Mouse (Mus musculus) hindbrain, embryonic 16.5 days (tissue): ENCODE measurements around the gene 1700034J05Rik. TPM values are rescaled to one million over a fixed set of nuclear protein-coding genes. Genes with fewer than 3 reads are reported as not detected.

Experiments used
- ATAC-seq: fragments of 200-750 bp; cut with Nextera tagmentation; 2 replicates; pipeline ENCODE4 v1.8.0; 2017; ENCODE audit warnings: moderate TSS enrichment, moderate library complexity
- H3K27ac ChIP-seq: fragments of 300-500 bp; sonication (generic); 2 replicates; pipeline ENCODE4 v1.5.1; 2014; ENCODE audit warnings: low read depth, mild to moderate bottlenecking, control low read depth, low read length, moderate library complexity
- H3K27me3 ChIP-seq: fragments of 300-500 bp; sonication (generic); replicated peaks from 2 replicates; pipeline ENCODE4 v1.6.1; 2014; ENCODE audit warnings: low read length; ENCODE audit not compliant: control insufficient read depth, insufficient read depth
- H3K36me3 ChIP-seq: fragments of 300-500 bp; sonication (generic); 2 replicates; pipeline ENCODE4 v1.6.1; 2014; ENCODE audit warnings: mild to moderate bottlenecking, low read length, moderate library complexity, mixed read lengths; ENCODE audit not compliant: control insufficient read depth, insufficient read depth
- H3K4me1 ChIP-seq: fragments of 300-500 bp; sonication (generic); 2 replicates; pipeline ENCODE4 v1.6.1; 2014; ENCODE audit warnings: low read depth, low read length; ENCODE audit not compliant: control insufficient read depth, insufficient read depth
- H3K4me2 ChIP-seq: fragments of 300-500 bp; sonication (generic); 2 replicates; pipeline ENCODE4 v1.6.1; 2014; ENCODE audit warnings: mild to moderate bottlenecking, low read length, control low read depth, moderate library complexity
- H3K4me3 ChIP-seq: fragments of 300-500 bp; sonication (generic); 2 replicates; pipeline ENCODE4 v1.5.1; 2014; ENCODE audit warnings: mild to moderate bottlenecking, low read length, control low read depth, moderate library complexity
- H3K9ac ChIP-seq: fragments of 300-500 bp; sonication (generic); 2 replicates; pipeline ENCODE4 v1.6.1; 2014; ENCODE audit warnings: low read depth, mild to moderate bottlenecking, control low read depth, low read length, moderate library complexity
- H3K9me3 ChIP-seq: fragments of 300-500 bp; sonication (generic); 2 replicates; pipeline ENCODE4 v1.6.1; 2014; ENCODE audit warnings: mild to moderate bottlenecking, low read length, moderate library complexity; ENCODE audit not compliant: control insufficient read depth
- WGBS: fragments of 180-500 bp; shearing (Covaris S2); extraction: QIAGEN DNeasy Blood & Tissue Kit; methylation state at CpG from one replicate; pipeline ENCODE4 v1.1.7; 2014; 5-methylcytosine and 5-hydroxymethylcytosine counted together
- polyA plus RNA-seq: library from polyadenylated mRNA; unstranded; fragments of >200 nt; fragmentation: Nextera tagmentation; extraction: Ambion mirVana; gene quantifications from 2 replicates; pipeline ENCODE4 v1.2.1, GENCODE M21; 2015

1700034J05Rik gene
- polyA plus RNA-seq, 1 experiment from 2014 or later, result 0.05 TPM

- Histone ChIP-seq H3K4me2 (no peak overlapping the region), H3K9me3 (no peaks in the 10 kb centered on the region), H3K27me3 (no peaks in the 10 kb centered on the region), H3K9ac (no peak overlapping the region), H3K4me1 (peaks cover 3% of the 10 kb centered on the region; the same call in 1 of the 2 replicates), H3K27ac (no peak overlapping the region), H3K36me3 (no peaks in the 10 kb centered on the region), H3K4me3 (no peak overlapping the region)
- no peak for ATAC-seq
- 49% methylated on average over 4 of the region's 4 CpGs for WGBS
Observed at GRCm38 (mm10) chr6:146944830-146945229, 9.4 kb downstream of the 1700034J05Rik start.

- Histone ChIP-seq H3K4me1 (peaks cover 3% of the 10 kb centered on the region; the same call in 1 of the 2 replicates), H3K27me3 (no peaks in the 10 kb centered on the region)
Observed at GRCm38 (mm10) chr6:146944009-146944408, 10.2 kb downstream of the 1700034J05Rik start.

GRCm38 (mm10) chr6:146941505-146942275, 12.5 kb downstream of the 1700034J05Rik start:
- WGBS, result 83% methylated on average over 7 of the region's 7 CpGs
- Histone ChIP-seq H3K36me3 (no peaks in the 10 kb centered on the region), H3K4me1 (peaks cover 3% of the 10 kb centered on the region; the same call in 1 of the 2 replicates), H3K4me3 (no peak overlapping the region), H3K9me3 (no peaks in the 10 kb centered on the region), H3K27me3 (no peaks in the 10 kb centered on the region), H3K9ac (no peak overlapping the region), H3K4me2 (no peak overlapping the region), H3K27ac (no peak overlapping the region)
- ATAC-seq, result no peak

More at GRCm38 (mm10) chr6:146944009-146944408, 10.2 kb downstream of the 1700034J05Rik start:
- no peaks in the 10 kb centered on the region for H3K36me3 ChIP-seq
- ATAC-seq, result no peak
- no peak overlapping the region for H3K4me2 ChIP-seq
- H3K9me3 ChIP-seq, result no peaks in the 10 kb centered on the region
- H3K4me3 ChIP-seq, result no peak overlapping the region
- H3K9ac ChIP-seq, result no peak overlapping the region
- H3K27ac ChIP-seq, result no peak overlapping the region

- no peak overlapping the region for H3K4me3 ChIP-seq
- no peak overlapping the region for H3K27ac ChIP-seq
- WGBS, result 91% methylated on average over 8 of the region's 8 CpGs
- no peaks in the 10 kb centered on the region for H3K27me3 ChIP-seq
- H3K4me1 ChIP-seq, result no peaks in the 10 kb centered on the region
- ATAC-seq, result no peak
- H3K36me3 ChIP-seq, result no peaks in the 10 kb centered on the region
- no peak overlapping the region for H3K4me2 ChIP-seq
- H3K9ac ChIP-seq, result no peak overlapping the region
- H3K9me3 ChIP-seq, result no peaks in the 10 kb centered on the region
Observed at GRCm38 (mm10) chr6:146939026-146939425, 15.2 kb downstream of the 1700034J05Rik start.

- Histone ChIP-seq H3K4me1 (no peaks in the 10 kb centered on the region), H3K27ac (no peak overlapping the region), H3K36me3 (no peaks in the 10 kb centered on the region), H3K4me3 (no peak overlapping the region), H3K9ac (no peak overlapping the region), H3K4me2 (no peak overlapping the region), H3K9me3 (no peaks in the 10 kb centered on the region), H3K27me3 (no peaks in the 10 kb centered on the region)
- ATAC-seq, result peak; percentile 69; the same call in 1 of the 2 replicates
- WGBS, result 76% methylated on average over 6 of the region's 6 CpGs
Observed at GRCm38 (mm10) chr6:146935957-146936356, 18.3 kb downstream of the 1700034J05Rik start.

GRCm38 (mm10) chr6:146933123-146933522, 21.1 kb downstream of the 1700034J05Rik start:
- Histone ChIP-seq H3K27ac (no peak overlapping the region), H3K9ac (no peak overlapping the region), H3K9me3 (no peaks in the 10 kb centered on the region), H3K4me1 (no peaks in the 10 kb centered on the region), H3K27me3 (no peaks in the 10 kb centered on the region), H3K4me3 (no peak overlapping the region), H3K4me2 (no peak overlapping the region), H3K36me3 (no peaks in the 10 kb centered on the region)
- WGBS, result 69% methylated on average over 6 of the region's 6 CpGs
- ATAC-seq, result no peak

GRCm38 (mm10) chr6:146929031-146929430, 25.2 kb downstream of the 1700034J05Rik start:
- Histone ChIP-seq H3K36me3 (no peaks in the 10 kb centered on the region), H3K9ac (no peak overlapping the region), H3K4me2 (no peak overlapping the region), H3K4me1 (no peaks in the 10 kb centered on the region), H3K27ac (no peak overlapping the region), H3K4me3 (no peak overlapping the region), H3K9me3 (no peaks in the 10 kb centered on the region), H3K27me3 (no peaks in the 10 kb centered on the region)
- 60% methylated on average over 2 of the region's 2 CpGs for WGBS
- ATAC-seq, result no peak

- no peak overlapping the region for H3K4me2 ChIP-seq
- no peak overlapping the region for H3K9ac ChIP-seq
- H3K27ac ChIP-seq, result peak overlapping the region; percentile 29; the same call in 1 of the 2 replicates
- WGBS, result 58% methylated on average over 3 of the region's 3 CpGs
- no peak overlapping the region for H3K4me3 ChIP-seq
- H3K36me3 ChIP-seq, result no peaks in the 10 kb centered on the region
- H3K9me3 ChIP-seq, result no peaks in the 10 kb centered on the region
- ATAC-seq, result no peak
- H3K4me1 ChIP-seq, result no peaks in the 10 kb centered on the region
- no peaks in the 10 kb centered on the region for H3K27me3 ChIP-seq
Observed at GRCm38 (mm10) chr6:146928108-146928507, 26.1 kb downstream of the 1700034J05Rik start.

- WGBS, result 81% methylated on average over 5 of the region's 5 CpGs
- Histone ChIP-seq H3K4me1 (no peaks in the 10 kb centered on the region), H3K27me3 (no peaks in the 10 kb centered on the region), H3K27ac (no peak overlapping the region), H3K4me2 (no peak overlapping the region), H3K9me3 (no peaks in the 10 kb centered on the region), H3K9ac (no peak overlapping the region), H3K4me3 (no peak overlapping the region), H3K36me3 (no peaks in the 10 kb centered on the region)
- ATAC-seq, result no peak
Observed at GRCm38 (mm10) chr6:146926415-146926980, 27.7 kb downstream of the 1700034J05Rik start.
